Mouse (Mus musculus): ENCODE measurements around the gene Apbb2. TPM values are rescaled to one million over a fixed set of nuclear protein-coding genes. Genes with fewer than 3 reads are reported as not detected.

Gene Apbb2
- polyA plus RNA-seq, 1 experiment: 36.1 TPM

DNA sequence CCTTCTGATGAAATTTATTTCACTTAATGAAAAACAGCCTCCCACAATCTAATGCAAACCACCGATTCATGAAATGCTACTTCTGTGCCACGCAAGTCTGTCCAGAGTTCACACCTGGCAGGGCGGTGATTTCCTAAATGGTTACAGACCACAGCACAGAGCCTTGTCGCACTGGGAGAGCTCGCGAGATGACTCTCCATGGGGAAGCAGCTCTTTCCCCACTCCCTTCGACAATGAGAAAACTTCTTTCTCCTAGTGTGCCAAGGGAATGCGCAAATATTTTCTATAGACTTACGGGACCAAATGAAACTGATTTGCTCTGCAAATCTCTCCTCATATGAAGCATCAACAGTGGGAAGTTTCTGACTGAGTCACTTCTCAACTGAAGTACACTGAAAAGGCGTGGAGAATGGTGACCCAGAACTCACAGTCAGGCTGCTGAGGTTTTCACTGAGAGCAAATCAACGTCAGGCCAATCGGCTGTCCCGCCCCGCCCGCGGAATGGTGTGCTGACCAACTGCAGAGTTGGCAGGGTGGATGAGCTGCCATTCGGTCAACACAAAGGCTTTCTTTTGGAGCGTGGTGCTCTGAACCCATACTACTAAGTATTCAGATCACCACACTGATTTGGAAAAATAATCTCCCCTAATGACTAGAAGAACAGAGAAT lies 225.6 kb downstream of the Apbb2 start:
- WGBS: 50% methylated on average over 18 of the region's 18 CpGs
- TF ChIP-seq CTCF (IDR thresholded peaks at IDR 0.05; ENCODE audit: borderline replicate concordance, insufficient read depth, low read depth, low read length) (no peak), POLR2A (IDR thresholded peaks at IDR 0.05; ENCODE audit: borderline replicate concordance, insufficient read depth, low read length) (no peak)
- Histone ChIP-seq H3K4me1 (ENCODE audit: control insufficient read depth, insufficient read depth, low read length) (peaks cover 5% of the 10 kb centered on the region), H3K4me3 (replicated peaks; ENCODE audit: insufficient read depth, low read depth, low read length) (no peak overlapping the region), H3K27me3 (ENCODE audit: control insufficient read depth, insufficient read depth, low read length) (no peaks in the 10 kb centered on the region), H3K27ac (ENCODE audit: insufficient read depth, low read length) (no peak overlapping the region)
- DNase-seq: peak; percentile 23 to 43

DNA sequence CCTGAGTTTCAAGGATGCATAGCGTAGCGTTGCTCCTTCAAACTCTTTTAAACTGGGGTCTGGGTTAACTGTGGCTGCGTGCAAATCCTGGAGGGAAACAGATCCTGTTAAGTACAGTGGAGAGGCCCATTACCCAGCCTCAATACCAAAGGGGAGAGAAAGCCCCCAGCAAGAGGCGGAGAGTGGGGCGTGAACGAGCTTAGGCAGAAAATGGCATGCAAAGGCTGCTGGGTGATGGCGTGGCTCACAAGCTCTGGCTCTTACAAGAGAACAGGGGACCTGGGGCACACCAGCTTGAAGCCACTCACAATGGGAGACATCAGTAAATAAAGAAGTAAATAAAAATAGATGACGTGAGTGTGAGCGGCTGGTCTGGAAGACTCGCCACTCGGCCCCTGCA lies 226.8 kb downstream of the Apbb2 start:
- H3K4me1 ChIP-seq (ENCODE audit: control insufficient read depth, insufficient read depth, low read length): peaks cover 5% of the 10 kb centered on the region
- TF ChIP-seq CTCF (IDR thresholded peaks at IDR 0.05; ENCODE audit: borderline replicate concordance, insufficient read depth, low read depth, low read length) (no peak), POLR2A (IDR thresholded peaks at IDR 0.05; ENCODE audit: borderline replicate concordance, insufficient read depth, low read length) (no peak)
- 87% methylated on average over 11 of the region's 11 CpGs for WGBS
- DNase-seq: no peak
- H3K27me3 ChIP-seq (ENCODE audit: control insufficient read depth, insufficient read depth, low read length): no peaks in the 10 kb centered on the region
- H3K27ac ChIP-seq (ENCODE audit: insufficient read depth, low read length): no peak overlapping the region
- no peak overlapping the region for H3K4me3 ChIP-seq (replicated peaks; ENCODE audit: insufficient read depth, low read depth, low read length)

- no peak overlapping the region for H3K4me3 ChIP-seq (replicated peaks; ENCODE audit: insufficient read depth, low read depth, low read length)
Observed at GRCm38 (mm10) chr5:66391299-66391698, 227.3 kb downstream of the Apbb2 start.

DNA sequence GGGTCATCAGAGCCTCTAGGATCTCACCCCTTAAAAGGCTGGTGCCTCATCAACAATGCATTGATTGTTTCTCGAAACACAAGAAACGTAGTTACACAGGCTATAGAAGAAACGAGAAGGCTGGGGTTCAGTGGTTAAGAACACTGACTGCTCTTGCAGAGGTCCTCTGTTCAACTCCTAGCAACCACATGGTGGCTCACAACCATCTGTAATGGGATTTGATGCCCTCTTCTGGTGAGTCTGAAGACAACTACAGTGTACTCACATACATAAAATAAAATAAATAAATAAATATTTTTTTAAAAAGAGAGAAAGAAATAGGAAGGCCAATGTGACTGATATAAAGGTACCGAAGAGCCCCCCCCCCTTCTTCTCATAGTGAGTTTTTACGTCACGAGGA lies 228.0 kb downstream of the Apbb2 start:
- H3K4me1 ChIP-seq (ENCODE audit: control insufficient read depth, insufficient read depth, low read length): peaks cover 5% of the 10 kb centered on the region
- no peak overlapping the region for H3K4me3 ChIP-seq (replicated peaks; ENCODE audit: insufficient read depth, low read depth, low read length)
- no peak for TF ChIP-seq POLR2A (IDR thresholded peaks at IDR 0.05; ENCODE audit: borderline replicate concordance, insufficient read depth, low read length)
- TF ChIP-seq CTCF (IDR thresholded peaks at IDR 0.05; ENCODE audit: borderline replicate concordance, insufficient read depth, low read depth, low read length): no peak
- no peak overlapping the region for H3K27ac ChIP-seq (ENCODE audit: insufficient read depth, low read length)
- WGBS: 86% methylated on average over 6 of the region's 6 CpGs
- no peak for DNase-seq
- H3K27me3 ChIP-seq (ENCODE audit: control insufficient read depth, insufficient read depth, low read length): no peaks in the 10 kb centered on the region

More at GRCm38 (mm10) chr5:66391299-66391698, 227.3 kb downstream of the Apbb2 start:
- H3K27me3 ChIP-seq (ENCODE audit: control insufficient read depth, insufficient read depth, low read length): no peaks in the 10 kb centered on the region
- no peak for DNase-seq
- no peak overlapping the region for H3K27ac ChIP-seq (ENCODE audit: insufficient read depth, low read length)
- 83% methylated on average over 5 of the region's 5 CpGs for WGBS
- TF ChIP-seq CTCF (IDR thresholded peaks at IDR 0.05; ENCODE audit: borderline replicate concordance, insufficient read depth, low read depth, low read length) (no peak), POLR2A (IDR thresholded peaks at IDR 0.05; ENCODE audit: borderline replicate concordance, insufficient read depth, low read length) (no peak)
- H3K4me1 ChIP-seq (ENCODE audit: control insufficient read depth, insufficient read depth, low read length): peaks cover 5% of the 10 kb centered on the region

DNA sequence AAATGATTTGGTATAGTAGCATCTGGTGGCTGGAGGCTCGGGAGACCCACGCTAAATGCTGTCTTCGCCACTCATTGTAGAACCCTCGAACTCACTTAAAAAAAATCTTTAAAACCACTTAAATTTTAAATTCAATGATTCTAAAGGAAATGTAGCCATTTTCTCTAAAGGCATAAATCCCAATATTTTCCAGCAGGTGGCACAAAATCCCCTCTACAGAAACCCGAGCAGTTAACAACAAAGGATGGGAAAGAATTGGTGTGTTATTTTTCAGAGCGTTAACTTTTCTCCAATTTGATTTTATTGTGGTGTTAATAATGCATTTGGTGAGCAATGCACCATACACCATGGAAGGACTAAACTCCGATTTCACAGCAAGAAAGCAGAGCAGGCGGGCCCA lies 231.1 kb downstream of the Apbb2 start:
- no peak for DNase-seq
- no peaks in the 10 kb centered on the region for H3K27me3 ChIP-seq (ENCODE audit: control insufficient read depth, insufficient read depth, low read length)
- WGBS: 74% methylated on average over 8 of the region's 8 CpGs
- no peak overlapping the region for H3K27ac ChIP-seq (ENCODE audit: insufficient read depth, low read length)
- H3K4me3 ChIP-seq (replicated peaks; ENCODE audit: insufficient read depth, low read depth, low read length): no peak overlapping the region
- no peak for TF ChIP-seq CTCF (IDR thresholded peaks at IDR 0.05; ENCODE audit: borderline replicate concordance, insufficient read depth, low read depth, low read length)
- no peak for TF ChIP-seq POLR2A (IDR thresholded peaks at IDR 0.05; ENCODE audit: borderline replicate concordance, insufficient read depth, low read length)
- H3K4me1 ChIP-seq (ENCODE audit: control insufficient read depth, insufficient read depth, low read length): peaks cover 9% of the 10 kb centered on the region

- Histone ChIP-seq H3K4me3 (replicated peaks; ENCODE audit: insufficient read depth, low read depth, low read length) (no peak overlapping the region), H3K27me3 (ENCODE audit: control insufficient read depth, insufficient read depth, low read length) (no peaks in the 10 kb centered on the region), H3K4me1 (ENCODE audit: control insufficient read depth, insufficient read depth, low read length) (peaks cover 9% of the 10 kb centered on the region), H3K27ac (ENCODE audit: insufficient read depth, low read length) (peak overlapping the region; percentile 78)
- TF ChIP-seq POLR2A (IDR thresholded peaks at IDR 0.05; ENCODE audit: borderline replicate concordance, insufficient read depth, low read length) (no peak), CTCF (IDR thresholded peaks at IDR 0.05; ENCODE audit: borderline replicate concordance, insufficient read depth, low read depth, low read length) (peak; percentile 71)
- 60% methylated on average over 3 of the region's 3 CpGs for WGBS
- DNase-seq: peak; percentile 34 to 44
Observed at GRCm38 (mm10) chr5:66385636-66386035, 232.9 kb downstream of the Apbb2 start.

DNA sequence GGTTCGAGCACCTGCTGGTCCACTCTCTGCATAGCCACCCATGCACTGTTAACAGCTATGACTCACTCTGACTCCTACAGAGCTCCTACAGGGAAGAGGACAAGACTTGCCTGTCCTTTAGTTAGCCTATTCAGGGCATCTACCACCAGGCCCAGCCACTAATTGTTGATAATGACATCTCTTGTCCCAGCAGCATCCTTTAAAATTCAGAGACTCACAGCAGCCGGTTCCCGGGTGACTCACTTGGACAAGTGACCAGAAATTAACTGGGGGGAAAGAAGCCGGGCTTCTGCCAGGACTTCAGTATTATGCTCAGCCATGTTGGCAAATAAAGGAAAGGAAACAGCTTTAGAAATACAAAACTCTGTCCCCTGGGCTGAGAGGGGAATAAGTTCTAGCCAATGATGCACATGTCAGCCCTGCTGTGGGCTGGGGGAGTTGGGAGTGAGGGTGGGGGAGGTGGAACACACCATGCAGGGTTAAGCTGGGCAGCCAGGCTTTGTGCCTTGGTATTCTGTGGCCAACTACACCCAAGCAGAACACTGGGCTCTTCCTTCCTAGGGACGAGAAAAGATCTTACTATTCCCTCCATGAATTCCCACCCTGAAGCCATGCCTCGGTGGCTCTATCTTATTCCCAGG lies 233.7 kb downstream of the Apbb2 start:
- DNase-seq: peak in 1 of 2 experiments; percentile 57

GRCm38 (mm10) chr5:66384114-66384513 lies 234.5 kb downstream of the Apbb2 start:
- TF ChIP-seq POLR2A (IDR thresholded peaks at IDR 0.05; ENCODE audit: borderline replicate concordance, insufficient read depth, low read length): no peak
- TF ChIP-seq CTCF (IDR thresholded peaks at IDR 0.05; ENCODE audit: borderline replicate concordance, insufficient read depth, low read depth, low read length): no peak

More for the DNA sequence above, 233.7 kb downstream of the Apbb2 start:
- Histone ChIP-seq H3K4me1 (ENCODE audit: control insufficient read depth, insufficient read depth, low read length) (peaks cover 9% of the 10 kb centered on the region), H3K4me3 (replicated peaks; ENCODE audit: insufficient read depth, low read depth, low read length) (no peak overlapping the region), H3K27me3 (ENCODE audit: control insufficient read depth, insufficient read depth, low read length) (no peaks in the 10 kb centered on the region), H3K27ac (ENCODE audit: insufficient read depth, low read length) (peak overlapping the region; percentile 78)
- WGBS: 18% methylated on average over 6 of the region's 6 CpGs
- TF ChIP-seq POLR2A (IDR thresholded peaks at IDR 0.05; ENCODE audit: borderline replicate concordance, insufficient read depth, low read length) (no peak), CTCF (IDR thresholded peaks at IDR 0.05; ENCODE audit: borderline replicate concordance, insufficient read depth, low read depth, low read length) (no peak)

More at GRCm38 (mm10) chr5:66384114-66384513, 234.5 kb downstream of the Apbb2 start:
- 87% methylated on average over 5 of the region's 5 CpGs for WGBS
- DNase-seq: no peak
- Histone ChIP-seq H3K27ac (ENCODE audit: insufficient read depth, low read length) (no peak overlapping the region), H3K27me3 (ENCODE audit: control insufficient read depth, insufficient read depth, low read length) (no peaks in the 10 kb centered on the region), H3K4me1 (ENCODE audit: control insufficient read depth, insufficient read depth, low read length) (peaks cover 9% of the 10 kb centered on the region), H3K4me3 (replicated peaks; ENCODE audit: insufficient read depth, low read depth, low read length) (no peak overlapping the region)
